Mouse (Mus musculus): ENCODE results near the gene Ngef. TPM values are rescaled to one million over a fixed set of nuclear protein-coding genes. Genes with fewer than 3 reads are reported as not detected.

Gene Ngef
- total and polyA plus RNA-seq, 3 experiments: not detected

DNA sequence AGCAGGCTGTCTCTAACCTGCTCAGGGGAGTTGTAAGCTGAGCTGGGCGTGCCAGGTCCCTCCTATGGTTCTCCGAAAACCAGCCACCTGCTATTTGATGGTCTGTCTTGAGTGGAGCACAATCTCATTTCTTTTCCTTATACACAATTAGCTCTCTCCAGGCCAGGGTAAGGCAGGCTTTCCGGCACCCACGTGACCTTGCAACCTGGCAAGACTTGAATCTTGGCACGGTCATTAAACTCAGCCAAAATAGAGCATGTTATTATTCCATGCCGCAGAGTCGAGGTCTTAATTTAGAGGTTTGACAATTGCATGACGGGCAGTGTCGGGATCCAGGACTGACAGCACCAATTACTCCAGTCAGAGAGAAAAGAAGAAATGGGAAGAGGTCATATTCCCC lies 46.5 kb downstream of the Ngef start:
- H3K79me2 ChIP-seq (ENCODE audit: control insufficient read depth, insufficient read depth, low read length, poor library complexity): no peaks in the 10 kb centered on the region
- no peak overlapping the region for H3K27ac ChIP-seq (ENCODE audit: control insufficient read depth, low read depth, low read length)
- H3K4me3 ChIP-seq (ENCODE audit: control insufficient read depth in 1 of 2, insufficient read depth in 1 of 2, low read depth in 2 of 2, low read length in 2 of 2): no peak overlapping the region
- peaks cover 6 to 10% of the 10 kb centered on the region in 2 experiments for H3K27me3 ChIP-seq (ENCODE audit: control insufficient read depth in 1 of 2, insufficient read depth in 2 of 2, low read length in 2 of 2)
- no peak for TF ChIP-seq JUND (IDR thresholded peaks at IDR 0.05; ENCODE audit: low read depth, low read length)
- no peak for TF ChIP-seq CHD1 (IDR thresholded peaks at IDR 0.05; ENCODE audit: low read depth, low read length)
- TF ChIP-seq ZC3H11A (IDR thresholded peaks at IDR 0.05; ENCODE audit: low read depth, low read length): no peak
- no peak for TF ChIP-seq MXI1 (IDR thresholded peaks at IDR 0.05; ENCODE audit: low read depth, low read length)
- no peak for TF ChIP-seq UBTF (IDR thresholded peaks at IDR 0.05; ENCODE audit: borderline replicate concordance, insufficient read depth, low read depth, low read length)
- no peak for TF ChIP-seq ZKSCAN1 (IDR thresholded peaks at IDR 0.05; ENCODE audit: low read depth, low read length)
- TF ChIP-seq NELFE (IDR thresholded peaks at IDR 0.05; ENCODE audit: low read depth, low read length): no peak
- TF ChIP-seq NRF1 (IDR thresholded peaks at IDR 0.05; ENCODE audit: insufficient read depth, low read depth, low read length, poor library complexity, severe bottlenecking): no peak
- TF ChIP-seq KAT2A (conservative IDR thresholded peaks at IDR 0.05; ENCODE audit: low read depth, low read length): no peak
- no peak for TF ChIP-seq CTCF (IDR thresholded peaks at IDR 0.05 in 2 of 3, conservative IDR thresholded peaks at IDR 0.05 in 1 of 3; ENCODE audit: control insufficient read depth in 1 of 3, insufficient read depth in 1 of 3, low read depth in 2 of 3, low read length in 3 of 3, poor library complexity in 1 of 3, severe bottlenecking in 1 of 3)
- no peak for TF ChIP-seq SIN3A (IDR thresholded peaks at IDR 0.05; ENCODE audit: low read length)
- TF ChIP-seq EP300 (IDR thresholded peaks at IDR 0.05; ENCODE audit: low read depth in 1 of 2, low read length in 2 of 2): no peak
- TF ChIP-seq RCOR1 (IDR thresholded peaks at IDR 0.05; ENCODE audit: low read depth, low read length): no peak
- TF ChIP-seq TBP (IDR thresholded peaks at IDR 0.05; ENCODE audit: low read depth, low read length): no peak
- no peak for TF ChIP-seq BHLHE40 (IDR thresholded peaks at IDR 0.05; ENCODE audit: borderline replicate concordance, low read depth, low read length)
- no peak for TF ChIP-seq SMC3 (IDR thresholded peaks at IDR 0.05; ENCODE audit: low read depth, low read length)
- TF ChIP-seq MAZ (IDR thresholded peaks at IDR 0.05; ENCODE audit: low read depth, low read length): no peak
- no peak for TF ChIP-seq POLR2A (IDR thresholded peaks at IDR 0.05; ENCODE audit: control insufficient read depth in 1 of 2, insufficient read depth in 1 of 2, low read depth in 1 of 2, low read length in 2 of 2, poor library complexity in 1 of 2)
- no peak for TF ChIP-seq MAX (IDR thresholded peaks at IDR 0.05; ENCODE audit: low read length)
- H3K36me3 ChIP-seq (ENCODE audit: control insufficient read depth in 1 of 2, insufficient read depth in 2 of 2, low read length in 2 of 2): no peaks in the 10 kb centered on the region
- H3K9me3 ChIP-seq (replicated peaks; ENCODE audit: insufficient read depth, low read length): no peaks in the 10 kb centered on the region
- no peak for DNase-seq (ENCODE audit: low read depth, low spot score)
- H3K4me1 ChIP-seq (ENCODE audit: control insufficient read depth in 1 of 2, insufficient read depth in 2 of 2, low read length in 2 of 2): no peaks in the 10 kb centered on the region
- no peak overlapping the region for H3K9ac ChIP-seq (ENCODE audit: control insufficient read depth, low read depth, low read length, poor library complexity, severe bottlenecking)

DNA sequence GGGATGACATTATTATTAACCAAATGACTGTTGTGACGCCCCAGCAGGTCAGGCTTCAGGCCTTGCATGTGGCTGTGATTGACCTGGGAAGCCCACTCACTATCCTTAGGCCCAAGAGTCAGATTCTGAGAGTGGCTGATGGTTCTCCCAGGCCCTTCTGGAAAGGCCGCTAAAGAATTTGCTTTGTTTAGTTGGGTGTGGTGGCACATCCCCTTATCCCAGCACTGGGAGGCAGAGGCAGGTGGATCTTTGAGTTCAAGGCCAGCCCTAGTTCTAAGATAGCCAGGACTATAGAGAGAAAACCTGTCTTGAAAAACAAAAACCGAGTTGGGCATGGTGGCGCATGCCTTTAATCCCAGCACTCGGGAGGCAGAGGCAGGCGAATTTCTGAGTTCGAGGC lies 48.6 kb downstream of the Ngef start:
- Histone ChIP-seq H3K79me2 (ENCODE audit: control insufficient read depth, insufficient read depth, low read length, poor library complexity) (no peaks in the 10 kb centered on the region), H3K9me3 (replicated peaks; ENCODE audit: insufficient read depth, low read length) (no peaks in the 10 kb centered on the region)
- no peak for DNase-seq (ENCODE audit: low read depth, low spot score)

More for the DNA sequence above, 48.6 kb downstream of the Ngef start:
- no peak overlapping the region for H3K4me3 ChIP-seq (ENCODE audit: control insufficient read depth in 1 of 2, insufficient read depth in 1 of 2, low read depth in 2 of 2, low read length in 2 of 2)
- H3K27ac ChIP-seq (ENCODE audit: control insufficient read depth, low read depth, low read length): no peak overlapping the region
- no peaks in the 10 kb centered on the region for H3K36me3 ChIP-seq (ENCODE audit: control insufficient read depth in 1 of 2, insufficient read depth in 2 of 2, low read length in 2 of 2)
- H3K4me1 ChIP-seq (ENCODE audit: control insufficient read depth in 1 of 2, insufficient read depth in 2 of 2, low read length in 2 of 2): no peaks in the 10 kb centered on the region
- TF ChIP-seq MEF2A (IDR thresholded peaks at IDR 0.05; ENCODE audit: extremely low read depth, insufficient replicate concordance, low read depth, low read length, poor library complexity, severe bottlenecking): no peak
- no peak overlapping the region for H3K9ac ChIP-seq (ENCODE audit: control insufficient read depth, low read depth, low read length, poor library complexity, severe bottlenecking)
- peaks cover 6 to 12% of the 10 kb centered on the region in 2 experiments for H3K27me3 ChIP-seq (ENCODE audit: control insufficient read depth in 1 of 2, insufficient read depth in 2 of 2, low read length in 2 of 2)

Measured in MEL (cell line).